Mouse (Mus musculus) thymus, postnatal 4 days (tissue): ENCODE data around the gene Atf6b.

Source experiments
- DNase-seq: peaks from one replicate; pipeline ENCODE4 v3.0.0; 2021

The Atf6b gene

GRCm38 (mm10) chr17:34649106-34649864, 2.3 kb downstream of the Atf6b start:
- no peak for DNase-seq

DNA sequence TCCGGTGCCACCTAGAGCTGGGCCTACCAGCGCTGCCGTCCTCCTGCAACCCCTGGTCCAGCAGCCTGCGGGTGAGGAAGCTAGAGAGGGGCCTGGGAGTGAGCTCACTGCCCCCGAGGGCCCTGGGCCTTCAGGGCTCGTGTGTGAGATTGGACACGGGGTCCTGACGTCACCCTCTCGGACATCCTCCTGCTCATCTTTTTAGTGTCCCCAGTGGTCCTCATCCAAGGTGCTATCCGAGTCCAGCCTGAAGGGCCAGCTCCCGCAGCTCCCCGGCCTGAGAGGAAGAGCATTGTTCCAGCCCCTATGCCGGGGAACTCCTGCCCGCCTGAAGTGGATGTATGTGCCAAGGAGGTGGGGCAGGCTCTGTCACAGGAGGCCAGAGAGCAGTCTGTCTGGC, 3.8 kb downstream of the Atf6b start:
- no peak for DNase-seq

DNA sequence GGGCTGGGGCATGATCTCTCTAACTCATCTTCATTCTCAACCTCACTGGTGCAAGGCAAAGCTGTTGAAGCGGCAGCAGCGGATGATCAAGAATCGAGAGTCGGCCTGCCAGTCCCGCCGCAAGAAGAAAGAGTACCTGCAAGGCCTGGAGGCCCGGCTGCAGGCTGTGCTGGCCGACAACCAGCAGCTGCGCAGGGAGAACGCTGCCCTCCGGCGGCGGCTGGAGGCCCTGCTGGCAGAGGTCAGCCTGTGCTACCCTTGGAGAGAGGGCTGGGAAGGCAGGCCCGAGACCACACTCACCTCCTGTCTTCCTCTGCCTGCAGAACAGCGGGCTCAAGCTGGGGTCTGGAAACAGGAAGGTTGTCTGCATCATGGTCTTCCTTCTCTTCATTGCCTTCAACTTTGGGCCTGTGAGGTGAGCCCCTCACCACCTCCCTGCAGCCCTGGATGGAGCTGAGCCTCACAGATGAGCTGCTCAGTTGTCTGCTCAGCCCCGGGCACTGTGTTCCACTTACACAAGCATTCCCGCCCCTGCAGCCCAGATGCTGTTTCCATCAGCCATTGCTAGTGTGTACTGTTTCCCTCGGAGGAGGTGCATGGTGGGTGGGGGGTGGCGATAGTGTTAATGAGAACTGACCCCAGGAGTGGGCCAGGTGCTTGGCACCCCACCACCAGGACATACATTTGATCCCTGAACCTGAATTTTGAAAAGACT, 4.7 kb downstream of the Atf6b start:
- peak; percentile 79 for DNase-seq

- no peak for DNase-seq
Measured at GRCm38 (mm10) chr17:34652546-34652945, 5.6 kb downstream of the Atf6b start.

DNA sequence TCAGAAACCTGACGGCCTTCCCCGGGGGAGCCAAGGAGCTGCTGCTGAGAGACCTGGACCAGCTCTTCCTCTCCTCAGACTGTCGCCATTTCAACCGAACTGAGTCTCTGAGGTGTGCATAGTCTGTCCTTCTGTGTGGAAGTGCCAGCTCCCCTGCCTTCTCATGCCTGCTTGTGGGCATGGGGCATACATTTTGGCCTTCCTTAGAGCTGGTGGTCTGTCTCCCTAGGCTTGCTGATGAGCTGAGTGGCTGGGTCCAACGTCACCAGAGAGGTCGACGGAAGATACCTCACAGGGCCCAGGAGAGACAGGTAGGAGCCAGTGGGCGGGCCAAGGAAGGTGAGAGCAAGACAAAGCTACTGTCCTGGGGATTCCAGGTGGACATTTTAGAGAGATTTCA, 6.0 kb downstream of the Atf6b start:
- DNase-seq = no peak

- peak; percentile 78 for DNase-seq
Measured at GRCm38 (mm10) chr17:34653746-34654285, 6.9 kb downstream of the Atf6b start.

- no peak for DNase-seq
Measured at GRCm38 (mm10) chr17:34654392-34654791, 7.4 kb downstream of the Atf6b start.

GRCm38 (mm10) chr17:34655160-34655559, 8.2 kb downstream of the Atf6b start:
- DNase-seq = no peak

GRCm38 (mm10) chr17:34655581-34655991, 8.6 kb downstream of the Atf6b start:
- no peak for DNase-seq

DNA sequence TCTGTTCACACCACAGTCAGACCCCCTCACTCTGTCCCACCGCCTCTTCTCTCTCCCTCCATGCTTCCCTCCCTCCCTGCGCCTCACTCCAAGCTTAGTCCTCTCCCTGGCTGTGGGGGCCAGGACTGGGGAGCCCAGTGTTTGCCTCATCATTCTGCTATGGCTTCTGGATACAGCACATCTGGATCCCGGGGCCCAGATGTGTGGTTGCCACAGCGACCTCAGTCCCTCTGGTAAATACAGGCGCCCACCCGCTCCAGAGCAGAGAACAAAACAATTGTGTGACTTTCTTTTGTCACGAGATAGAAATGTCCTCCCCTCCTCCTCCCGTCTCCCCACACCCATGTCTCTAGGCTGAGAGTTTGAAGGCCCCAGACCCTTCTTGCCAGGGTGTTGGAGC, 9.7 kb downstream of the Atf6b start:
- no peak for DNase-seq

GRCm38 (mm10) chr17:34657271-34657670, 10.3 kb downstream of the Atf6b start:
- no peak for DNase-seq

DNA sequence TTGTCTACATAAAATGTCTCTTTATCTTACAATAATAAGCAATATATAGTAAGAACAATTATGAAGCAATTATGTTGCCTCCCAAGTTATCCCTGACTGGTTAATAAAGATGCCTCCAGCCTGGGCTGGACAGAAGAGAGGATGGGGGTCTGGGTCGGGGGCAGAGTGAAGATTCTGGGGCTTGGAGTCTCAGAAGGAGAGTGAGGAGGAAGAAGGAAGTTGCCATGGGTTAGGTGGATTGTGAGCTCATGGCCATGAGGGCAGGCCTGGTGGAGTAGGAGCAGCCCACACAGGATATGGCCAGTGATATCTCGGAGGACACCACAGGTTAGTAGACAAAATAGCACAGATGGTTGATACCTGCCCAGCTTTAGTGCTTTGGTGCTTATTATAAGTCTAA, 11.2 kb downstream of the Atf6b start:
- DNase-seq = no peak

DNA sequence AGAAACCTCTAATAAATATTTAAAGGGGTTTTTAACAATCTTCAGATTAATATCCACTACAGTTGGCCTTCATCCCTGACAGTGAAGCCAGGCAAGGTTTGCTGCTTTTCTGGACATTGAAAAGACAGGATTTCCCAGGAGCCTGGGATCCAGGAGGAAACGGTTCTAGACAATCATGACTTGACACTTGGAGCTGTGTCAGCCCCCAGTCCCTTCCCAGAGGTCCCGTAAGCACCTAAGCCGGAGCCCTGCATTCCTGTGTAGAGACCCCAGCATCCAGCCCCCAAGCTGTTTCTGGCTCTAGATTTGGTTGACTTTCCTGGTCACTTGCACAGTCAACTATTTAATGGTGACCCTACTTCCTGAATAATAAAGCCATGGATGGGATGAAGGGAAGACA, 11.6 kb downstream of the Atf6b start:
- DNase-seq = no peak

- DNase-seq = no peak
Measured at GRCm38 (mm10) chr17:34659181-34659896, 12.4 kb downstream of the Atf6b start.

GRCm38 (mm10) chr17:34659897-34660214, 12.9 kb downstream of the Atf6b start:
- DNase-seq = no peak

DNA sequence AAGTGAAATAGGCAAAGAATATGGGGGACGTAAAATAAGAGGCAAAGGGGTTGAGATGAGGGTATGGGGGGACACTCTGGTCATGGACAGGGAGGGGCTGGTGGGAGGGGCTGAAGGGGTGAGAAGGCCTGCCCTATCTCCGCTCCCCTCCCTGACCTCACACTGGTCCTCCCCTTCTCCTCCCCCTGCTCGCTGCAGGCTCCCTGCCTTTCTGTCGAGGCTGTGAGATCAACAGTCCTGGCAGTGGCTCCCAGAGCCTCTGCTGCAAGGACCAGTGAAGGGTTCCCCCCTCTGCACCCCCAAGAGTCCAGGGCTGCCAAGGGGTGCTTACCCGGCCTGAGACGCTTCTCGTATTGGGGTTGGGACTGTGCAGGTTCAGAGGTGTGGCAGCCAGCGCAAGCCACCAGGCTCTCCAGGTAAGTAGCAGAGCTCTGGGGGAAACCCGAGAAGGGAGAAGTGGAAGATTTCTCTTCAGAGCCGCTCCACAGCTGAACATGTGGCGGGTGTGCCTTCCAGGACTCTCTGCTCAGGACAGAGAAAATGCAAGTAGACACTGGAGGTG, 13.4 kb downstream of the Atf6b start:
- no peak for DNase-seq

DNA sequence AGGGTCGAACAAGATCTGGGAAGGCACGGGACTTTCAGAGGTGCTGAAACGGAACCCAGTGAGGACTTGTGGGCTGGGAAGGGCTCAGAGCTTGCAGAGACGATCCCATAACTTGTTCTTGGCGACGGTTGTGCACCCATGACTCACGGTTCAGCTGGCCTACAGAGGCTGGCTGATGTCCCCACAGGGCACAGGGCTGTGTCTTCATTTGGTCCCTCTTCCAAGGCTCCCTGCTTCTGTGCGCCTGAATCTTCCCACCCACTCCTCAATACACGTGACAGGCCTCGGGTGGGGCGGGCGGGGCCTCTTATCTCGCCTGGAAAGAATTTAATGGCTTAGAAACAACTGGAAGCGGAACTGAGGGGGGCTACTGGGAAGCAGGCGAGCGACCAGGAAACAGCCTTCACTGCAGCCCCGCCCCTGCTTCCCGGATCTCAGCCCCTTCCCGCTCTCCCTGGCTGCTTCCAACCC, 14.2 kb downstream of the Atf6b start:
- DNase-seq = no peak

GRCm38 (mm10) chr17:34662468-34662867, 15.5 kb downstream of the Atf6b start:
- no peak for DNase-seq

- DNase-seq = no peak
Measured at GRCm38 (mm10) chr17:34662978-34663377, 16.0 kb downstream of the Atf6b start.

DNA sequence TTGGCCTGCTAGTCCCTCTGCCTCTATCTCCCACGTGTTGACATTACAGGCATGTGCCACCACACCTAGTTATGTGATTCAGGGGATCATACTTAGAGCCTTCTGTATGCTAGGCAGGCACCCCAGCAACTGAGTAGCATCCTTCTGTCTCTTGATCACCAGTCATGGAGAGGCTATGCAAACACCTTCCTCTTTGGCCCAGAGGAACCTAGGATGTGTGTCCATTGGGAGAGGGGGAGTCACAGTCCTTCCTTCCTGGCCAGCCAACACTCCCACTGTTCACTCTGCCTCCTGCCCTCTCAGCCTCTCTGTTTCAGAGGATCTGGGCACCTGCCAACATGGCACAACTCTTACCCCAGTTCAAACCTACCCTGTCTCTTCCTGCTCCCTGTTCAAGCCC, 16.6 kb downstream of the Atf6b start:
- DNase-seq = no peak

GRCm38 (mm10) chr17:34664472-34664871, 17.5 kb downstream of the Atf6b start:
- no peak for DNase-seq

- DNase-seq = no peak
Measured at GRCm38 (mm10) chr17:34670235-34670634, 23.3 kb downstream of the Atf6b start, which contains the start of gene Tnxb. TSS of gene Tnxb (plus strand) at chr17:34670535.
